ENCODE assay signal across 9 mouse cellular contexts in the genomic region with DNA sequence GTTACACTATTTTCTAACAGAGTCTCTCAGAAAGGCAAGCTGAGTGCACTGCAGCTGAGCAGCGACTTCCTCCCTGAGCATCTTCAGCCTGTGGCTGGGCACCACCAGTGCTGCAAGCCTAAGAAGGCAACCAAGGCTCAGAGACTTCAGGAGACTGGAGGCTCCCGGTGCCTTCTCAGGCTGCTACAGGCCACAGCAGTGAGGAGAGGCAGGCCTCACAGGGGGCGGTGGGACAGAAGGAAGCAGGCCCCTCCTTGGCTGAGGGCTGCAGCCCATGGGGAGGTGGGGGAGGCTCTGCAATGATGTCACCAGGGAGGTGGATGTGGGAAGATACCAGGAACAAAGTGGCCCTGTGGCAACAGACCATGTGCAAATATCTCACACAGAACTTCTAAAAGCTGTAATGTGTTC. TPM values are rescaled to one million over a fixed set of nuclear protein-coding genes. Genes with fewer than 3 reads are reported as not detected.
A peak's percentile ranks its signal among the peaks of the same experiment; 100 is the strongest.
DNase-seq lines count a peak whose midpoint lies in the region; ATAC-seq and TF ChIP-seq lines count a peak whose summit lies in the region.
"Had no signal": no experiment of that assay in that cellular context is flagged by ENCODE, and none has a peak within 500 bp of the region (broad histone marks: within the 10 kb centered on the region; RNA-seq: fewer than 3 reads in every experiment).

No protein-coding gene starts in this region.

- peak overlapping the region; percentile 74 for H3K27ac ChIP-seq in intestine, embryonic 14.5 days (ENCODE audit: low read depth)
- H3K27ac ChIP-seq in intestine, postnatal 0 days (ENCODE audit: low read depth, low read length), result no peak overlapping the region
- peak overlapping the region; percentile 66 for H3K27ac ChIP-seq in embryonic facial prominence, embryonic 15.5 days (replicated peaks)
- H3K27ac ChIP-seq in intestine, embryonic 16.5 days (ENCODE audit: low read length), result 0 out of 2 replicates have a peak overlapping the region, but pooled peaks have one; percentile 21

- H3K9ac ChIP-seq in intestine, embryonic 14.5 days (ENCODE audit: low read length), result no peak overlapping the region
- H3K9ac ChIP-seq in intestine, postnatal 0 days (ENCODE audit: low read depth, low read length), result no peak overlapping the region
- no peak overlapping the region for H3K9ac ChIP-seq in embryonic facial prominence, embryonic 15.5 days
- 0 out of 2 replicates have a peak overlapping the region, but pooled peaks have one; percentile 15 for H3K9ac ChIP-seq in intestine, embryonic 16.5 days (ENCODE audit: low read depth, low read length)

- no peak overlapping the region for H3K4me2 ChIP-seq in intestine, embryonic 14.5 days (ENCODE audit: low read length)
- H3K4me2 ChIP-seq in intestine, postnatal 0 days (replicated peaks; ENCODE audit: low read depth), result no peak overlapping the region
- no peak overlapping the region for H3K4me2 ChIP-seq in embryonic facial prominence, embryonic 15.5 days (replicated peaks)
- H3K4me2 ChIP-seq in intestine, embryonic 16.5 days (ENCODE audit: low read depth, low read length), result no peak overlapping the region

- H3K4me3 ChIP-seq in intestine, embryonic 14.5 days (ENCODE audit: low read depth, low read length), result no peak overlapping the region
- H3K4me3 ChIP-seq in intestine, postnatal 0 days (ENCODE audit: low read depth, low read length), result no peak overlapping the region
- H3K4me3 ChIP-seq in embryonic facial prominence, embryonic 15.5 days (replicated peaks), result no peak overlapping the region
- no peak overlapping the region for H3K4me3 ChIP-seq in intestine, embryonic 16.5 days (ENCODE audit: low read length)

- WGBS in intestine, embryonic 14.5 days, result 24% methylated on average over 3 of the region's 3 CpGs
- 40% methylated on average over 3 of the region's 3 CpGs for WGBS in intestine, postnatal 0 days
- 39% methylated on average over 3 of the region's 3 CpGs for WGBS in embryonic facial prominence, embryonic 15.5 days
- WGBS in intestine, embryonic 16.5 days, result 33% methylated on average over 3 of the region's 3 CpGs

- peaks cover 18% of the 10 kb centered on the region for H3K36me3 ChIP-seq in intestine, embryonic 14.5 days (ENCODE audit: control insufficient read depth, insufficient read depth, low read length)
- peaks cover 34% of the 10 kb centered on the region for H3K36me3 ChIP-seq in intestine, postnatal 0 days (ENCODE audit: control insufficient read depth, insufficient read depth)
- H3K36me3 ChIP-seq in embryonic facial prominence, embryonic 15.5 days, result peaks cover 27% of the 10 kb centered on the region
- 0 out of 2 replicates have a peak, but pooled peaks cover 3% of the 10 kb centered on the region for H3K36me3 ChIP-seq in intestine, embryonic 16.5 days (ENCODE audit: control insufficient read depth, insufficient read depth, low read length)

- no peaks in the 10 kb centered on the region for H3K9me3 ChIP-seq in intestine, embryonic 14.5 days (ENCODE audit: control insufficient read depth, low read length)
- H3K9me3 ChIP-seq in intestine, postnatal 0 days (ENCODE audit: control insufficient read depth), result no peaks in the 10 kb centered on the region
- no peaks in the 10 kb centered on the region for H3K9me3 ChIP-seq in embryonic facial prominence, embryonic 15.5 days (replicated peaks)
- H3K9me3 ChIP-seq in intestine, embryonic 16.5 days (ENCODE audit: control insufficient read depth, low read length), result no peaks in the 10 kb centered on the region

- peaks cover 5% of the 10 kb centered on the region; the same call in 1 of the 2 replicates for H3K4me1 ChIP-seq in intestine, embryonic 14.5 days (replicated peaks; ENCODE audit: control insufficient read depth, insufficient read depth, low read length)
- no peaks in the 10 kb centered on the region for H3K4me1 ChIP-seq in intestine, postnatal 0 days (replicated peaks; ENCODE audit: control insufficient read depth, insufficient read depth, low read length)
- H3K4me1 ChIP-seq in embryonic facial prominence, embryonic 15.5 days, result 0 out of 2 replicates have a peak, but pooled peaks cover 3% of the 10 kb centered on the region
- peaks cover 5% of the 10 kb centered on the region; the same call in 1 of the 2 replicates for H3K4me1 ChIP-seq in intestine, embryonic 16.5 days (ENCODE audit: control insufficient read depth, insufficient read depth, low read length)

- no peak for TF ChIP-seq CTCF in intestine, postnatal 0 days (IDR thresholded peaks at IDR 0.05; ENCODE audit: low read depth)

- no peaks in the 10 kb centered on the region for H3K27me3 ChIP-seq in intestine, embryonic 14.5 days (replicated peaks; ENCODE audit: control insufficient read depth, insufficient read depth, low read length)
- no peaks in the 10 kb centered on the region for H3K27me3 ChIP-seq in intestine, postnatal 0 days (replicated peaks; ENCODE audit: control insufficient read depth, insufficient read depth, low read length)
- no peaks in the 10 kb centered on the region for H3K27me3 ChIP-seq in embryonic facial prominence, embryonic 15.5 days
- H3K27me3 ChIP-seq in intestine, embryonic 16.5 days (replicated peaks; ENCODE audit: control insufficient read depth, insufficient read depth, low read length), result no peaks in the 10 kb centered on the region
- H3K27me3 ChIP-seq: Patski had no signal

- no peak for DNase-seq in intestine, embryonic 14.5 days (ENCODE audit: low spot score)
- peak; percentile 5 for DNase-seq in T-cell, adult 2 months (ENCODE audit: low spot score)
- DNase-seq in ovary, postnatal 14 days (ENCODE audit: low spot score), result no peak
- no peak for DNase-seq in urinary bladder, postnatal 14 days (ENCODE audit: low spot score)
- DNase-seq in urinary bladder, postnatal 10 days (ENCODE audit: low spot score), result no peak

- ATAC-seq in intestine, embryonic 14.5 days (replicated peaks; ENCODE audit: low FRiP score, low TSS enrichment, low read depth), result no peak
- no peak for ATAC-seq in intestine, postnatal 0 days
- peak; percentile 32; the same call in 1 of the 2 replicates for ATAC-seq in embryonic facial prominence, embryonic 15.5 days (ENCODE audit: insufficient number of reproducible peaks, low FRiP score, low TSS enrichment, low read depth)
- ATAC-seq in intestine, embryonic 16.5 days, result no peak

RNA-seq across cellular contexts. Expression of a gene that starts 25.1 kb away (rescaled TPM):
- 76.4 and 78.7 TPM in 2 replicates for polyA plus RNA-seq in intestine, embryonic 14.5 days (2014; fragmentation: Nextera tagmentation; extraction: Ambion mirVana)
- 85.9 TPM in 2 replicates for polyA plus RNA-seq in intestine, postnatal 0 days (2015; fragmentation: Nextera tagmentation; extraction: Ambion mirVana)
- 63.0 and 73.3 TPM in 2 replicates for polyA plus RNA-seq in embryonic facial prominence, embryonic 15.5 days (2015; fragmentation: Nextera tagmentation; extraction: Ambion mirVana)
- 111 and 114 TPM in 2 replicates for polyA plus RNA-seq in intestine, embryonic 16.5 days (2015; fragmentation: Nextera tagmentation; extraction: Ambion mirVana)

RNA-seq across cellular contexts. Expression of a gene that starts 50.2 kb away (rescaled TPM):
- polyA plus RNA-seq in intestine, embryonic 14.5 days (2014; fragmentation: Nextera tagmentation; extraction: Ambion mirVana), result 40.9 and 43.5 TPM in 2 replicates
- polyA plus RNA-seq in intestine, postnatal 0 days (2015; fragmentation: Nextera tagmentation; extraction: Ambion mirVana), result 15.3 and 16.9 TPM in 2 replicates
- polyA plus RNA-seq in embryonic facial prominence, embryonic 15.5 days (2015; fragmentation: Nextera tagmentation; extraction: Ambion mirVana), result 38.1 and 42.3 TPM in 2 replicates
- polyA plus RNA-seq in intestine, embryonic 16.5 days (2015; fragmentation: Nextera tagmentation; extraction: Ambion mirVana), result 34.3 and 35.9 TPM in 2 replicates

RNA-seq across cellular contexts. Expression of a gene that starts 50.7 kb away (rescaled TPM):
- 29.2 and 30.0 TPM in 2 replicates for polyA plus RNA-seq in intestine, embryonic 14.5 days (2014; fragmentation: Nextera tagmentation; extraction: Ambion mirVana)
- 12.4 and 13.8 TPM in 2 replicates for polyA plus RNA-seq in intestine, postnatal 0 days (2015; fragmentation: Nextera tagmentation; extraction: Ambion mirVana)
- polyA plus RNA-seq in embryonic facial prominence, embryonic 15.5 days (2015; fragmentation: Nextera tagmentation; extraction: Ambion mirVana), result 30.3 and 32.2 TPM in 2 replicates
- 24.2 and 28.2 TPM in 2 replicates for polyA plus RNA-seq in intestine, embryonic 16.5 days (2015; fragmentation: Nextera tagmentation; extraction: Ambion mirVana)

RNA-seq across cellular contexts. Expression of a gene that starts 51.5 kb away (rescaled TPM):
- polyA plus RNA-seq in intestine, embryonic 14.5 days (2014; fragmentation: Nextera tagmentation; extraction: Ambion mirVana), result 31.0 and 32.4 TPM in 2 replicates
- polyA plus RNA-seq in intestine, postnatal 0 days (2015; fragmentation: Nextera tagmentation; extraction: Ambion mirVana), result 23.0 and 23.3 TPM in 2 replicates
- 31.5 and 31.6 TPM in 2 replicates for polyA plus RNA-seq in embryonic facial prominence, embryonic 15.5 days (2015; fragmentation: Nextera tagmentation; extraction: Ambion mirVana)
- polyA plus RNA-seq in intestine, embryonic 16.5 days (2015; fragmentation: Nextera tagmentation; extraction: Ambion mirVana), result 29.0 and 32.0 TPM in 2 replicates
